Comparison of ENCODE assay signal across 17 mouse cellular contexts in the genomic region with DNA sequence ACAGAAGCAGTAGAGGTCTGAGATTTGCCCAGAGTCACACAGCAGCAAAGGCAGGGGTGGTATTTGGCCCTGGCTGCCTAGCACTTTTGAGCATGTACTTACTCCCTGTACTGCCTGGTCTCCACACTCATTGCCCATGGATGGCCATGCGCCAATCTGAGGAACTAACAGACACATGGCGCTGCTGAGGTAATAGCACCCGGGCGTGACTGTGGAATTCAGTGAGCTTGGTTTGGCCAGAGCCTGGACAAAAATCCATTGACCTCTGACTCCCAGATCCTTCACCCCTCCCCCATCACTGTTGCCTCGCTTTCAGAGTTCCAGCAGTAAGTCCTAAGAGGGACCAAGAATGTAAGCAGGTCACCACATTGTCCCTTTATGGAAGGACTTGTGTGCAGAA.
DNase-seq lines count a peak whose midpoint lies in the region; ATAC-seq and TF ChIP-seq lines count a peak whose summit lies in the region.
"Had no signal": no experiment of that assay in that cellular context is flagged by ENCODE, and none has a peak within 500 bp of the region (broad histone marks: within the 10 kb centered on the region; RNA-seq: fewer than 3 reads in every experiment).

No protein-coding gene starts in this region.

- no peaks in the 10 kb centered on the region for H3K9me3 ChIP-seq in kidney, embryonic 16.5 days (ENCODE audit: low read length)

- H3K36me3 ChIP-seq in kidney, adult 2 months (ENCODE audit: control insufficient read depth, insufficient read depth, low read length): no peaks in the 10 kb centered on the region
- no peaks in the 10 kb centered on the region for H3K36me3 ChIP-seq in kidney, embryonic 16.5 days (ENCODE audit: insufficient read depth, low read length)

- no peaks in the 10 kb centered on the region for H3K4me1 ChIP-seq in kidney, adult 2 months (ENCODE audit: control insufficient read depth, insufficient read depth, low read length)
- peaks cover 20% of the 10 kb centered on the region for H3K4me1 ChIP-seq in kidney, embryonic 16.5 days (ENCODE audit: insufficient read depth, low read length)

- no peak for TF ChIP-seq CTCF in kidney, adult 2 months (conservative IDR thresholded peaks at IDR 0.05; ENCODE audit: insufficient read depth, insufficient read length, low read depth, low read length)

- ATAC-seq in kidney, embryonic 16.5 days (ENCODE audit: low FRiP score, low TSS enrichment): no peak
- ATAC-seq in erythroid progenitor cell, adult 5-6 weeks (replicated peaks; ENCODE audit: low FRiP score, poor library complexity, severe bottlenecking): no peak
- ATAC-seq: forebrain, embryonic 14.5 days; hindbrain, postnatal 0 days; lung, postnatal 0 days had no signal

- no peak overlapping the region for H3K4me3 ChIP-seq in kidney, adult 2 months (ENCODE audit: insufficient read depth, low read depth, low read length)
- no peak overlapping the region for H3K4me3 ChIP-seq in kidney, embryonic 16.5 days (ENCODE audit: low read length)
- H3K4me3 ChIP-seq: gastrocnemius, adult 2 months; left cerebral cortex, adult 2 months; myocyte had no signal

- no peak overlapping the region for H3K9ac ChIP-seq in kidney, embryonic 16.5 days (replicated peaks; ENCODE audit: low read length)

- H3K27ac ChIP-seq in kidney, adult 2 months (ENCODE audit: insufficient read depth, low read depth, low read length): no peak overlapping the region
- H3K27ac ChIP-seq in kidney, embryonic 16.5 days (ENCODE audit: low read length): no peak overlapping the region
- H3K27ac ChIP-seq: gastrocnemius, adult 2 months; hindbrain, postnatal 0 days; left cerebral cortex, adult 2 months had no signal

- no peaks in the 10 kb centered on the region for H3K27me3 ChIP-seq in kidney, adult 2 months (replicated peaks; ENCODE audit: control insufficient read depth, insufficient read depth, low read length)
- H3K27me3 ChIP-seq in kidney, embryonic 16.5 days (ENCODE audit: insufficient read depth, low read length): no peaks in the 10 kb centered on the region

- H3K4me2 ChIP-seq in kidney, embryonic 16.5 days (replicated peaks; ENCODE audit: low read depth, low read length): no peak overlapping the region
- H3K4me2 ChIP-seq: midbrain, embryonic 11.5 days had no signal

- DNase-seq in adrenal gland, postnatal 14 days: peak; percentile 8
- no peak for DNase-seq in adrenal gland, adult 18-20 months (ENCODE audit: low spot score in 2 of 2)
- peak; percentile 81 for DNase-seq in kidney, adult 2 months
- DNase-seq in NIH3T3 (ENCODE audit: low read depth): peak; percentile 32
- DNase-seq in kidney, postnatal 14 days: peak; percentile 73
- DNase-seq in urinary bladder, postnatal 10 days (ENCODE audit: low spot score): no peak
- DNase-seq: gastrocnemius, adult 2 months; heart, postnatal 14 days; thymus, adult 2 months had no signal

- TF ChIP-seq POLR2A in kidney, adult 2 months (IDR thresholded peaks at IDR 0.05; ENCODE audit: low read depth, low read length): no peak

- WGBS in kidney, adult 2 months: 46% methylated on average over 5 of the region's 5 CpGs
- WGBS in kidney, embryonic 16.5 days: 63% methylated on average over 5 of the region's 5 CpGs

Comparison
In these comparisons a context has a peak if more than half of its experiments do, and no peak if none do; other contexts are left out.
1. DNase-seq: peak in adrenal gland, postnatal 14 days (single experiment), kidney, adult 2 months (single experiment), NIH3T3 (single experiment) and kidney, postnatal 14 days (single experiment); none in adrenal gland, adult 18-20 months (0 of 2) and urinary bladder, postnatal 10 days (single experiment).